Mouse (Mus musculus) lung, adult 2 months (tissue): Measurements from ENCODE around the gene Agtpbp1.

Source experiments
- CTCF ChIP-seq: fragments of 200-500 bp; IDR thresholded peaks from 2 replicates; pipeline ENCODE4 v1.5.1; 2011; ENCODE audit warnings: mild to moderate bottlenecking, low read length, control low read depth; ENCODE audit not compliant: insufficient read depth
- POLR2A ChIP-seq: fragments of 200-500 bp; IDR thresholded peaks from 2 replicates; pipeline ENCODE4 v1.6.1; 2011; ENCODE audit warnings: low read depth, mild to moderate bottlenecking, control low read depth, low read length, borderline replicate concordance; ENCODE audit errors: extremely low read depth

DNA sequence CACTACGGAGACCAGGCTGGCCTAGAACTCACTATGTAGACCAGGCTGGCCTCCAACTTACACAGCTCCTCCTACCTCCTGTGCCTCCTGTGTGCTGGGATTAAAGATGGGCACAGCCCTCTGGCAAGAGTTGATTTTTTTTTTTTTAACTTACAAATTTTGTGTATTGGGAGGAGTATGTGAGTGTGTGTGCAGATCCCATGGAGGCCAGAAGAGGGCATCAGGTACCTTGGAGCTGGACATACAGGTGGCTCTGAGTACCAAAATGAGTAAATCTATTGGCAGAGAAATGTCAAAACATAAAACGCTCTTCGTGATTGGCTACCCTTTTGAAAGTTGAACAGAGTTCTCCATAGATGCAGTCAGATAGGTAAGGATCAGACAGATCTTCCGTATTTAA is 4.1 kb downstream of the Agtpbp1 start:
- TF ChIP-seq CTCF (no peak), POLR2A (no peak)
